Mouse (Mus musculus): ENCODE measurements around the gene Nasp. TPM values are rescaled to one million over a fixed set of nuclear protein-coding genes. Genes with fewer than 3 reads are reported as not detected.

Gene Nasp
- polyA plus RNA-seq, 1 experiment from 2014 or later = 201 TPM

DNA sequence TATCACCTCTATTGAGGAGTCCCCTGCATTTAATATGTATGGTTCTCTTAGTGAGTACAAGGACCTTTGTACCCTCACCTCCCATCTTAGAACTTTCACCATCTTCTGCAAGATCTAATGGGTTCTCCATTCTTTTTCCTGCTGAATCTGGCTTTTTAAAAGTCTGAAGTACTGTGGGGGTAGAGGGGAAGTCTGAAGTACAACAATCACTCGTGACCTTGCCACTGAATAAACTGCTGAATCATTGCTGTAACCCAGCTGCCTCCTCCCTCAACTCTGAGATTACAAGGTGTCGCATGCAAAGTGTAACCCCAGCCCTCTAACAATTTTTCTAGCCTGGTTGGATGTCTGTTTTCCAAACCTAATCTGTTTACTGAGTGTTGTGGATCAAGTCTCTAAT is 27.4 kb upstream of the Nasp start:
- Histone ChIP-seq H3K36me3 (ENCODE audit: poor library complexity, severe bottlenecking) (no peaks in the 10 kb centered on the region), H3K27ac (no peak overlapping the region), H3K4me2 (no peak overlapping the region), H3K27me3 (no peaks in the 10 kb centered on the region), H3K4me3 (no peak overlapping the region), H3K9ac (no peak overlapping the region), H3K4me1 (peaks cover 10% of the 10 kb centered on the region), H3K9me3 (replicated peaks) (no peaks in the 10 kb centered on the region)
- 75% methylated on average over 2 of the region's 2 CpGs for WGBS
- ATAC-seq = no peak

GRCm38 (mm10) chr4:116653228-116653627 is 25.5 kb upstream of the Nasp start:
- Histone ChIP-seq H3K4me1 (peaks cover 27% of the 10 kb centered on the region), H3K36me3 (ENCODE audit: poor library complexity, severe bottlenecking) (0 out of 2 replicates have a peak, but pooled peaks cover 9% of the 10 kb centered on the region), H3K4me2 (no peak overlapping the region), H3K27me3 (no peaks in the 10 kb centered on the region), H3K4me3 (no peak overlapping the region), H3K27ac (no peak overlapping the region), H3K9me3 (replicated peaks) (no peaks in the 10 kb centered on the region), H3K9ac (no peak overlapping the region)
- 89% methylated on average over 6 of the region's 6 CpGs for WGBS
- ATAC-seq = no peak

- Histone ChIP-seq H3K9me3 (replicated peaks) (no peaks in the 10 kb centered on the region), H3K4me3 (peak overlapping the region; percentile 97), H3K27me3 (no peaks in the 10 kb centered on the region), H3K9ac (peak overlapping the region; percentile 60; the same call in 1 of the 2 replicates), H3K27ac (peak overlapping the region; percentile 74; the same call in 1 of the 2 replicates), H3K4me1 (peaks cover 41% of the 10 kb centered on the region), H3K36me3 (ENCODE audit: poor library complexity, severe bottlenecking) (peaks cover 19% of the 10 kb centered on the region), H3K4me2 (peak overlapping the region; percentile 86)
- 13% methylated on average over 6 of the region's 6 CpGs for WGBS
- no peak for ATAC-seq
Measured at GRCm38 (mm10) chr4:116651797-116652135, 24.0 kb upstream of the Nasp start.

DNA sequence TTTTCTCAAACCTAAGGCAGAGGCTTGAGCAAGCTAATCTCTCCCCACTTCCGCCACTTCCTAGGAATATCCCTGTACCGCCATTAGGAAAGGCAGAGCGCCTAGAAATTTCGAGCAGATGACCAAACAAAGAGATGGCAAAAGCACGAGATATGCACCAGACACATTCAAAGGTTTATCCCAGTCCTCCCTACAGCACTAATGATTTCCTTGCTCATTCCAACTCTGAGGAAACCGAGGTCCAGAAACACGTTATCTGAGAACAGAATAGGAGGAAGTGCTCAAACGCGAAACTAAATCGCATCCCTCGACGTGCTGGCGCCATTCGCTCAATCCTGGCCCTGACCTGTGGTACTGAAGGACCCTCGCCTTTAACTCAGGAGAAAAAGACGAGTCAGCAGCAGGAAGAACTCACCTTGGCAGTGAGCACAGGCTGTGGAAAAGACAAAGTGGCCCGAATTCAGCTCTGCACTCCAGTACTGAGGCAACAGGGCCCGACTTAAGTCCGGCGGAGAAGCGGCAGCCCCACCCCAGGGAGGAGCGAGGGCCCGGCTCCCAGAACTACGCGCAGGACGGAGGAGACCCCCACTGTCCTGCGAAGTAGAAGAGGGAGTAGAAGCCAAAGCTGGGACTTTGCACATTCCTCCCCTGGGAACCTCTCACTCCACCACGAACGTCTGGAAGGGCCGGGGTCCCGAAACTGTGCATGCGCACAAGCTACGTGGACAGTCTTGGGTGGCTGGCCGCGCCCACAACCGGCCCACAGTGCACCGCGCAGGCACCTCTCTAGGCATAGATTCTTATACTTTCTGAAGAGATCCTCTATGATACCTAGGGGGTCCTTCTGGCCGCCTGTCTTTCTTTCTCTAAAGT is 23.4 kb upstream of the Nasp start, which contains the start of gene Akr1a1:
Akr1a1 (minus strand) TSS at position 757 of the 873 bp plus-strand sequence.
- Histone ChIP-seq H3K27me3 (no peaks in the 10 kb centered on the region), H3K4me2 (peak within 1 kb of the TSS; percentile 86), H3K27ac (peak within 1 kb of the TSS; percentile 74), H3K9ac (peak within 1 kb of the TSS; percentile 95), H3K9me3 (replicated peaks) (no peaks in the 10 kb centered on the region), H3K36me3 (ENCODE audit: poor library complexity, severe bottlenecking) (peaks cover 24% of the 10 kb centered on the region), H3K4me1 (peaks cover 43% of the 10 kb centered on the region), H3K4me3 (peak within 1 kb of the TSS; percentile 97)
- WGBS = under 1% methylated on average over 39 of the region's 39 CpGs
- ATAC-seq = peak; percentile 100

- Histone ChIP-seq H3K27me3 (no peaks in the 10 kb centered on the region), H3K4me3 (peak overlapping the region; percentile 97), H3K4me1 (peaks cover 43% of the 10 kb centered on the region), H3K36me3 (ENCODE audit: poor library complexity, severe bottlenecking) (peaks cover 25% of the 10 kb centered on the region), H3K4me2 (peak overlapping the region; percentile 86), H3K9me3 (replicated peaks) (no peaks in the 10 kb centered on the region), H3K9ac (peak overlapping the region; percentile 95), H3K27ac (0 out of 2 replicates have a peak overlapping the region, but pooled peaks have one; percentile 74)
- 52% methylated on average over 5 of the region's 5 CpGs for WGBS
- ATAC-seq = no peak
Measured at GRCm38 (mm10) chr4:116650365-116650764, 22.6 kb upstream of the Nasp start.

- ATAC-seq = no peak
- H3K27me3 ChIP-seq = no peaks in the 10 kb centered on the region
- H3K4me1 ChIP-seq = peaks cover 43% of the 10 kb centered on the region
- peaks cover 33% of the 10 kb centered on the region for H3K36me3 ChIP-seq (ENCODE audit: poor library complexity, severe bottlenecking)
- H3K27ac ChIP-seq = no peak overlapping the region
- H3K9ac ChIP-seq = no peak overlapping the region
- peak overlapping the region; percentile 86 for H3K4me2 ChIP-seq
- H3K9me3 ChIP-seq (replicated peaks) = no peaks in the 10 kb centered on the region
- WGBS = 93% methylated on average over 2 of the region's 2 CpGs
- H3K4me3 ChIP-seq = peak overlapping the region; percentile 97; the same call in 1 of the 2 replicates
Measured at GRCm38 (mm10) chr4:116649411-116649810, 21.7 kb upstream of the Nasp start.

DNA sequence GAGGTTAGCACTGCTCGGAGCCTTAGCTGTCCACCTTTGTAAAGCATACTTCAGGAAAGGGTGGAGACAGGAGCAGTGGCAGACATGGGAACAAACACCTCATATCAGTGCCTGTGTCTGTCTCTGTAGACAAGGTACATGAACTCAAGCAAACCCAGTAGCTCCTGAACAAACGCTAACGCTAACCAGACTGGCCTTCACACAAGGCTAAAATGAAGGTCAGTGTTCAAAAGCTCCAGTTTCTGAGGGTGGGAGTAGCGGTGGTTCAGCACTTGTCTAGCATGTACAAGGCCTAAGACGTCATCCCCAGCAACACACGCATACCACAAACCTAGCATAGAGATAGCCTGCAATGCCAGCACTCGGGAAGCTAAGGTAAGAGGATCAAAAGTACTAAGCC is 17.9 kb upstream of the Nasp start:
- ATAC-seq = no peak
- Histone ChIP-seq H3K9me3 (replicated peaks) (no peaks in the 10 kb centered on the region), H3K27ac (no peak overlapping the region), H3K4me2 (no peak overlapping the region), H3K9ac (no peak overlapping the region), H3K4me1 (peaks cover 38% of the 10 kb centered on the region), H3K4me3 (no peak overlapping the region), H3K27me3 (no peaks in the 10 kb centered on the region), H3K36me3 (ENCODE audit: poor library complexity, severe bottlenecking) (peaks cover 68% of the 10 kb centered on the region)
- 93% methylated on average over 7 of the region's 7 CpGs for WGBS

GRCm38 (mm10) chr4:116644326-116644725 is 16.6 kb upstream of the Nasp start:
- H3K9me3 ChIP-seq (replicated peaks) = no peaks in the 10 kb centered on the region
- no peaks in the 10 kb centered on the region for H3K27me3 ChIP-seq
- peaks cover 80% of the 10 kb centered on the region for H3K36me3 ChIP-seq (ENCODE audit: poor library complexity, severe bottlenecking)
- no peak overlapping the region for H3K27ac ChIP-seq
- peaks cover 26% of the 10 kb centered on the region for H3K4me1 ChIP-seq
- no peak overlapping the region for H3K4me2 ChIP-seq
- H3K4me3 ChIP-seq = no peak overlapping the region
- no peak for ATAC-seq
- 59% methylated on average over 6 of the region's 6 CpGs for WGBS
- no peak overlapping the region for H3K9ac ChIP-seq

DNA sequence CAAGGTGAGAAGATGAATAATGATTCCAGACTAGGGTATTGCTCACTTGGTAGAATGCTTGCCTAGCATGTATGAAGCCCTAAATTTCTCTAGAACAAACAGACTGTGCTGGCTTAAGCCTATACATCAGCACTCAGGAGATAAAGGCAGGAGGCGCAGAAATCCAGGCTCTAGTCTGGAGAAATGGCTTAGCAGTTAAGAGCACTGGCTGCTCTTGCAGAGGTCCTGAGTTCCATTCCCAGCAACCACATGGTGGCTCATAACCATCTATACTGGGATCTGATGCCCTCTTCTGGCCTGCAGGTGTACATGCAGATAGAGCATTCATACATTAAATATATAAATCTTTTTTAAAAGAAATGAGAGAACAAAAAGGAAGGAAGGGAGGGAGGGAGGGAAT is 14.3 kb upstream of the Nasp start:
- Histone ChIP-seq H3K27me3 (no peaks in the 10 kb centered on the region), H3K27ac (no peak overlapping the region), H3K4me2 (no peak overlapping the region), H3K4me1 (peaks cover 4% of the 10 kb centered on the region; the same call in 1 of the 2 replicates), H3K9me3 (replicated peaks) (no peaks in the 10 kb centered on the region), H3K9ac (no peak overlapping the region), H3K36me3 (ENCODE audit: poor library complexity, severe bottlenecking) (peaks cover 83% of the 10 kb centered on the region), H3K4me3 (no peak overlapping the region)
- 97% methylated on average over 1 of the region's 1 CpGs for WGBS
- ATAC-seq = no peak

GRCm38 (mm10) chr4:116638821-116639220 is 11.1 kb upstream of the Nasp start:
- H3K36me3 ChIP-seq (ENCODE audit: poor library complexity, severe bottlenecking) = peaks cover 95% of the 10 kb centered on the region

GRCm38 (mm10) chr4:116635197-116635596 is 7.5 kb upstream of the Nasp start:
- Histone ChIP-seq H3K36me3 (ENCODE audit: poor library complexity, severe bottlenecking) (peaks cover 75% of the 10 kb centered on the region), H3K4me1 (no peaks in the 10 kb centered on the region), H3K27ac (no peak overlapping the region), H3K4me2 (no peak overlapping the region), H3K4me3 (no peak overlapping the region), H3K9ac (no peak overlapping the region), H3K27me3 (no peaks in the 10 kb centered on the region), H3K9me3 (replicated peaks) (no peaks in the 10 kb centered on the region)
- no peak for ATAC-seq
- 52% methylated on average over 1 of the region's 1 CpGs for WGBS

More at GRCm38 (mm10) chr4:116638821-116639220, 11.1 kb upstream of the Nasp start:
- Histone ChIP-seq H3K27me3 (no peaks in the 10 kb centered on the region), H3K27ac (no peak overlapping the region), H3K4me3 (no peak overlapping the region), H3K9ac (no peak overlapping the region), H3K4me2 (no peak overlapping the region), H3K9me3 (replicated peaks) (no peaks in the 10 kb centered on the region), H3K4me1 (no peaks in the 10 kb centered on the region)
- 96% methylated on average over 6 of the region's 6 CpGs for WGBS
- ATAC-seq = no peak

DNA sequence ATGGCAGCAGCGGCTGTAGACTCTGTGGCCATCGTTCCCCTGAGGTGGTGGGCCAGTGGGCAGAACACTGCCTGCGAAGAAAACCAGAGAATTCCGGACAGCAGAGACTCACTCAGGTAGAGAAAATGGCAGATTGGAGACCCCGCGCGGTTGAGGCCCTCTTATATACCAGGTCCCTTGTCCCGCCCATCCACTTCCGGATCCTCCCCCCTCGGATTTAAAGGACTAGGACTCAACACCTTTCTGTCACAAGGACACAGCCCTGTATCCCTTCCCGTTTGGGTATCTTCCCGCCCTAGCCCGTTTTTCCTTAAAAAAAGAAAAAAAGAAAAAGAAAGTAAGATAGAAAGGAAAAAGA is 403 bp downstream of the Nasp start:
- Histone ChIP-seq H3K9me3 (replicated peaks) (no peaks in the 10 kb centered on the region), H3K36me3 (ENCODE audit: poor library complexity, severe bottlenecking) (peaks cover 6% of the 10 kb centered on the region; the same call in 1 of the 2 replicates), H3K9ac (peak overlapping the region; percentile 93), H3K27me3 (no peaks in the 10 kb centered on the region), H3K27ac (peak overlapping the region; percentile 98), H3K4me1 (peaks cover 31% of the 10 kb centered on the region), H3K4me3 (peak overlapping the region; percentile 99), H3K4me2 (peak overlapping the region; percentile 74)
- peak; percentile 94 for ATAC-seq
- under 1% methylated on average over 13 of the region's 13 CpGs for WGBS
